Mouse (Mus musculus): Measurements from ENCODE around the gene Ccdc171. TPM values are rescaled to one million over a fixed set of nuclear protein-coding genes. Genes with fewer than 3 reads are reported as not detected.
"Not testable (repeated sequence)": the region's sequence is repeated elsewhere in the genome, so short reads cannot be mapped to it uniquely, and the experiment has no call there.

The Ccdc171 gene
- polyA plus RNA-seq, 1 experiment = 9.2 TPM

GRCm38 (mm10) chr4:83567190-83568113 is 42.1 kb downstream of the Ccdc171 start:
- Histone ChIP-seq H3K9me3 (replicated peaks; ENCODE audit: control insufficient read depth, insufficient read depth, low read length, poor library complexity, severe bottlenecking) (no peaks in the 10 kb centered on the region), H3K9ac (ENCODE audit: low read depth, poor library complexity, severe bottlenecking) (peak overlapping the region; percentile 1; the same call in 1 of the 2 replicates), H3K4me1 (ENCODE audit: control insufficient read depth, insufficient read depth, low read length) (no peaks in the 10 kb centered on the region), H3K4me3 (ENCODE audit: low read depth, low read length) (peak overlapping the region; percentile 73), H3K36me3 (ENCODE audit: control insufficient read depth, insufficient read depth, low read length, poor library complexity, severe bottlenecking) (no peaks in the 10 kb centered on the region), H3K27ac (ENCODE audit: insufficient read depth, low read length) (no peak overlapping the region), H3K27me3 (ENCODE audit: control insufficient read depth, insufficient read depth, low read length, poor library complexity, severe bottlenecking) (no peaks in the 10 kb centered on the region)
- TF ChIP-seq CTCF (IDR thresholded peaks at IDR 0.05; ENCODE audit: low read depth, low read length) = no peak
- no peak for TF ChIP-seq POLR2A (IDR thresholded peaks at IDR 0.05; ENCODE audit: insufficient read depth, low read length)
- TF ChIP-seq EP300 (IDR thresholded peaks at IDR 0.05; ENCODE audit: insufficient read depth, low read depth, low read length) = no peak

DNA sequence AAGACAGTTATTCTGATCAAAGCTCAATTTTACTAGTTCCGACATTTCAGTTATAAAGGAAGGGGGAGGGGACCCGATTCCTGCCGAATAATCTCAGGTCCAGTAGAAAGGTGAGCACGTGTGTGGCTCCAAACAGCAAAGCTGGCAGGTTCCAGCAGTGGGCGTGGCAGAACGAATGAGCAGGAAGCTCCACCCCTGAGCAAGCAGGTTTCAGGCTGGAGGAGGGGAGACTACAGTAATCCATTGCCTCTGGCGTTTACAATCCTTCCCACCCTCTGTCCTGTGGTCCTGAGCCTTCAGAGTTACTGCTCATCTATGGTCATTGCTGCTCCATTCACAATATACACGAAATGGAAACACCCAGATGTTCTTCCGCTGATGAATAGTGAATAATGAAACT is 42.8 kb downstream of the Ccdc171 start:
- Histone ChIP-seq H3K9ac (ENCODE audit: low read depth, poor library complexity, severe bottlenecking) (peak overlapping the region; percentile 18; the same call in 1 of the 2 replicates), H3K4me3 (ENCODE audit: low read depth, low read length) (0 out of 2 replicates have a peak overlapping the region, but pooled peaks have one; percentile 21)
- not testable (repeated sequence) for H3K4me1 ChIP-seq (ENCODE audit: control insufficient read depth, insufficient read depth, low read length); H3K36me3 ChIP-seq (ENCODE audit: control insufficient read depth, insufficient read depth, low read length, poor library complexity, severe bottlenecking); H3K27ac ChIP-seq (ENCODE audit: insufficient read depth, low read length); H3K27me3 ChIP-seq (ENCODE audit: control insufficient read depth, insufficient read depth, low read length, poor library complexity, severe bottlenecking); H3K9me3 ChIP-seq (replicated peaks; ENCODE audit: control insufficient read depth, insufficient read depth, low read length, poor library complexity, severe bottlenecking)

GRCm38 (mm10) chr4:83570569-83570968 is 45.2 kb downstream of the Ccdc171 start:
- Histone ChIP-seq H3K27ac (ENCODE audit: insufficient read depth, low read length) (no peak overlapping the region), H3K4me3 (ENCODE audit: low read depth, low read length) (no peak overlapping the region), H3K9ac (ENCODE audit: low read depth, poor library complexity, severe bottlenecking) (no peak overlapping the region), H3K9me3 (replicated peaks; ENCODE audit: control insufficient read depth, insufficient read depth, low read length, poor library complexity, severe bottlenecking) (no peaks in the 10 kb centered on the region), H3K4me1 (ENCODE audit: control insufficient read depth, insufficient read depth, low read length) (no peaks in the 10 kb centered on the region), H3K27me3 (ENCODE audit: control insufficient read depth, insufficient read depth, low read length, poor library complexity, severe bottlenecking) (no peaks in the 10 kb centered on the region), H3K36me3 (ENCODE audit: control insufficient read depth, insufficient read depth, low read length, poor library complexity, severe bottlenecking) (no peaks in the 10 kb centered on the region)
- TF ChIP-seq EP300 (IDR thresholded peaks at IDR 0.05; ENCODE audit: insufficient read depth, low read depth, low read length) = no peak
- TF ChIP-seq CTCF (IDR thresholded peaks at IDR 0.05; ENCODE audit: low read depth, low read length) = no peak
- no peak for TF ChIP-seq POLR2A (IDR thresholded peaks at IDR 0.05; ENCODE audit: insufficient read depth, low read length)

DNA sequence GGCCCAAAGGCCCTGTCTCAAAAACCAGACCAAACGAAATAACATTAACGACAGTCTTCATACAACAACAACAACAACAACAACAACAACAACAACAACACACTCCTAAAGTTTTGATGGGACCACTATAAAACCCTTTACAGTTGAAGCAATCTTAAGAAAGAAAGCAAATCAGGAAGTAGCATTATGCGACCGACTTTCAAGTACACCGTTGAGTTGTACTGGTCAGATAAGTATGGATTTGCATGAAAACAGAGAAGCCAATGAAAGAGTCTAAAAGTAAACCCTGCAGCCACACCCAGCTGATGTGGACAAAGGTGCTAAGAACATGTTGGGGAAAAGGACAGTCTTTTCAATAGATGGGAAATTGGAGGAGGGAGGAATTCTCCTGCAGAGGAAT is 45.7 kb downstream of the Ccdc171 start:
- Histone ChIP-seq H3K4me1 (ENCODE audit: control insufficient read depth, insufficient read depth, low read length) (no peaks in the 10 kb centered on the region), H3K27ac (ENCODE audit: insufficient read depth, low read length) (no peak overlapping the region), H3K27me3 (ENCODE audit: control insufficient read depth, insufficient read depth, low read length, poor library complexity, severe bottlenecking) (no peaks in the 10 kb centered on the region), H3K36me3 (ENCODE audit: control insufficient read depth, insufficient read depth, low read length, poor library complexity, severe bottlenecking) (no peaks in the 10 kb centered on the region), H3K9ac (ENCODE audit: low read depth, poor library complexity, severe bottlenecking) (no peak overlapping the region), H3K9me3 (replicated peaks; ENCODE audit: control insufficient read depth, insufficient read depth, low read length, poor library complexity, severe bottlenecking) (no peaks in the 10 kb centered on the region), H3K4me3 (ENCODE audit: low read depth, low read length) (no peak overlapping the region)
- TF ChIP-seq CTCF (IDR thresholded peaks at IDR 0.05; ENCODE audit: low read depth, low read length) (no peak), EP300 (IDR thresholded peaks at IDR 0.05; ENCODE audit: insufficient read depth, low read depth, low read length) (no peak), POLR2A (IDR thresholded peaks at IDR 0.05; ENCODE audit: insufficient read depth, low read length) (no peak)

- no peaks in the 10 kb centered on the region for H3K27me3 ChIP-seq (ENCODE audit: control insufficient read depth, insufficient read depth, low read length, poor library complexity, severe bottlenecking)
- no peaks in the 10 kb centered on the region for H3K36me3 ChIP-seq (ENCODE audit: control insufficient read depth, insufficient read depth, low read length, poor library complexity, severe bottlenecking)
- H3K27ac ChIP-seq (ENCODE audit: insufficient read depth, low read length) = no peak overlapping the region
- no peak overlapping the region for H3K4me3 ChIP-seq (ENCODE audit: low read depth, low read length)
- no peak overlapping the region for H3K9ac ChIP-seq (ENCODE audit: low read depth, poor library complexity, severe bottlenecking)
- H3K9me3 ChIP-seq (replicated peaks; ENCODE audit: control insufficient read depth, insufficient read depth, low read length, poor library complexity, severe bottlenecking) = no peaks in the 10 kb centered on the region
- H3K4me1 ChIP-seq (ENCODE audit: control insufficient read depth, insufficient read depth, low read length) = no peaks in the 10 kb centered on the region
- TF ChIP-seq EP300 (IDR thresholded peaks at IDR 0.05; ENCODE audit: insufficient read depth, low read depth, low read length) (no peak), POLR2A (IDR thresholded peaks at IDR 0.05; ENCODE audit: insufficient read depth, low read length) (no peak), CTCF (IDR thresholded peaks at IDR 0.05; ENCODE audit: low read depth, low read length) (no peak)
These were observed 47.2 kb downstream of the Ccdc171 start for GRCm38 (mm10) chr4:83572521-83572920.

GRCm38 (mm10) chr4:83576315-83576714 is 51.0 kb downstream of the Ccdc171 start:
- no peak for TF ChIP-seq POLR2A (IDR thresholded peaks at IDR 0.05; ENCODE audit: insufficient read depth, low read length)
- TF ChIP-seq CTCF (IDR thresholded peaks at IDR 0.05; ENCODE audit: low read depth, low read length) = no peak
- no peak for TF ChIP-seq EP300 (IDR thresholded peaks at IDR 0.05; ENCODE audit: insufficient read depth, low read depth, low read length)
- no peak overlapping the region for H3K4me3 ChIP-seq (ENCODE audit: low read depth, low read length)
- H3K27me3 ChIP-seq (ENCODE audit: control insufficient read depth, insufficient read depth, low read length, poor library complexity, severe bottlenecking) = no peaks in the 10 kb centered on the region
- H3K4me1 ChIP-seq (ENCODE audit: control insufficient read depth, insufficient read depth, low read length) = no peaks in the 10 kb centered on the region
- no peak overlapping the region for H3K27ac ChIP-seq (ENCODE audit: insufficient read depth, low read length)
- H3K36me3 ChIP-seq (ENCODE audit: control insufficient read depth, insufficient read depth, low read length, poor library complexity, severe bottlenecking) = no peaks in the 10 kb centered on the region
- H3K9ac ChIP-seq (ENCODE audit: low read depth, poor library complexity, severe bottlenecking) = no peak overlapping the region
- no peaks in the 10 kb centered on the region for H3K9me3 ChIP-seq (replicated peaks; ENCODE audit: control insufficient read depth, insufficient read depth, low read length, poor library complexity, severe bottlenecking)
